Comparison of ENCODE assay signal across 8 mouse cellular contexts in the genomic region with DNA sequence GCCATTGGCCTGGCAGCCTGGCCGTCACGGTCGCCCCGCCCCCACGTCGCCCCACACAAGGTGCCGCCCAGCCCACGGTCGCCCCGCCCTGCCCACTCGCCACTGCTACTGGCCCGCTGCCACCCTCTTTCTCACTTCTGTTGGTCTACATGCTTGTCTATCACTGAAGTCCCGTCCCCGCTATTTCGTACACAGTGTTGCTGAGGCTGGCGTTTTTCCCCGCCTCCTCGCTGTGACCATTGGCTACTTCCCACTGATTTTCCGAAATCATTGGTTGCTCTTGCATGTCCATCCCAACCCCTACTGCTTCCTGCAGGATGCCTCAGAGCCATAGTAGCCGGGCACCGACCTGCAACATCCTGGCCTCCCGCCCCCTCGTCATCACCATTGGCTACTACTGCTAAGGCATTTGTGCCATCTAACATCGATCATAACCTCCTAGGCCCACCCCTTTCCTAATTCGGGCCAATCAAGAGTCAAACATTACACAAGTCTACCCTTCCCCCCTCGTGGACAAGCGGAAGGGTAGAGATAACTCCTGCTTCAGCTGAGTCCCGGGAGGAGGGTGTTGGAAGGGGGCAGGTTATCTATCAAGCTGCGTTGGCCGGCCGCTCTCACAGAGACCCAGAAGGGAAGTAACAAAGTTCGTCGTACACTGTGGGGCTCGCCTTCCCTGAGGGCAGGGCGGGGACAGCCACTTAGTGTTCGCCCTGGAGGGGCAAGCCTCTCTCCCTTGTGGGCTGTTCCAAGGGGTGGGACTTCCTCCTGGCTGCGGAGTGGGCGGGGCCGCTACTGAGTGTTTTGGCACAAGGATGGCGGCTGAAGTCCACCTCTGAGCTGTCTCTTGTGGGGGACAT. TPM values are rescaled to one million over a fixed set of nuclear protein-coding genes. Genes with fewer than 3 reads are reported as not detected.
DNase-seq lines count a peak whose midpoint lies in the region; ATAC-seq and TF ChIP-seq lines count a peak whose summit lies in the region.

No protein-coding gene starts in this region.

- H3K36me3 ChIP-seq in heart, embryonic 12.5 days: peaks cover 15% of the 10 kb centered on the region
- no peaks in the 10 kb centered on the region; the same call in 1 of the 2 replicates for H3K36me3 ChIP-seq in kidney, postnatal 0 days (ENCODE audit: insufficient read depth, low read length)
- H3K36me3 ChIP-seq in liver, embryonic 11.5 days (ENCODE audit: control insufficient read depth, insufficient read depth, low read length): no peaks in the 10 kb centered on the region
- peaks cover 3% of the 10 kb centered on the region; the same call in 1 of the 2 replicates for H3K36me3 ChIP-seq in stomach, embryonic 14.5 days (ENCODE audit: control insufficient read depth, insufficient read depth, low read length)

- under 1% methylated on average over 40 of the region's 40 CpGs for WGBS in heart, embryonic 12.5 days
- WGBS in kidney, postnatal 0 days: under 1% methylated on average over 39 of the region's 40 CpGs
- under 1% methylated on average over 31 of the region's 40 CpGs for WGBS in liver, embryonic 11.5 days
- WGBS in stomach, embryonic 14.5 days: 0% methylated on average over 40 of the region's 40 CpGs

- H3K27me3 ChIP-seq in heart, embryonic 12.5 days (replicated peaks): no peaks in the 10 kb centered on the region
- no peaks in the 10 kb centered on the region for H3K27me3 ChIP-seq in kidney, postnatal 0 days (ENCODE audit: insufficient read depth, low read length)
- H3K27me3 ChIP-seq in liver, embryonic 11.5 days (replicated peaks; ENCODE audit: control insufficient read depth, insufficient read depth, low read length): no peaks in the 10 kb centered on the region
- no peaks in the 10 kb centered on the region for H3K27me3 ChIP-seq in stomach, embryonic 14.5 days (ENCODE audit: control insufficient read depth, insufficient read depth, low read length)

- H3K4me3 ChIP-seq in heart, embryonic 12.5 days: peak overlapping the region; percentile 83
- H3K4me3 ChIP-seq in kidney, postnatal 0 days (replicated peaks; ENCODE audit: low read depth, low read length): peak overlapping the region; percentile 97
- H3K4me3 ChIP-seq in liver, embryonic 11.5 days (ENCODE audit: low read depth, low read length): peak overlapping the region; percentile 93
- peak overlapping the region; percentile 97 for H3K4me3 ChIP-seq in stomach, embryonic 14.5 days (ENCODE audit: low read depth, low read length)

- H3K9ac ChIP-seq in heart, embryonic 12.5 days: peak overlapping the region; percentile 95
- H3K9ac ChIP-seq in kidney, postnatal 0 days (ENCODE audit: low read depth, low read length): peak overlapping the region; percentile 95
- H3K9ac ChIP-seq in liver, embryonic 11.5 days (ENCODE audit: low read depth, low read length): peak overlapping the region; percentile 68
- peak overlapping the region; percentile 75 for H3K9ac ChIP-seq in stomach, embryonic 14.5 days (replicated peaks; ENCODE audit: low read depth, low read length)

- peak overlapping the region; percentile 96 for H3K27ac ChIP-seq in heart, embryonic 12.5 days (ENCODE audit: poor library complexity, severe bottlenecking)
- H3K27ac ChIP-seq in kidney, postnatal 0 days: peak overlapping the region; percentile 95
- peak overlapping the region; percentile 91 for H3K27ac ChIP-seq in liver, embryonic 11.5 days (ENCODE audit: low read depth, low read length)
- H3K27ac ChIP-seq in stomach, embryonic 14.5 days (ENCODE audit: low read length): peak overlapping the region; percentile 84

- H3K4me2 ChIP-seq in heart, embryonic 12.5 days: peak overlapping the region; percentile 78
- H3K4me2 ChIP-seq in kidney, postnatal 0 days (ENCODE audit: low read length): peak overlapping the region; percentile 94
- H3K4me2 ChIP-seq in liver, embryonic 11.5 days: peak overlapping the region; percentile 85
- H3K4me2 ChIP-seq in stomach, embryonic 14.5 days (replicated peaks; ENCODE audit: low read depth, low read length): peak overlapping the region; percentile 61

- H3K4me1 ChIP-seq in heart, embryonic 12.5 days (replicated peaks): peaks cover 28% of the 10 kb centered on the region
- peaks cover 7% of the 10 kb centered on the region for H3K4me1 ChIP-seq in kidney, postnatal 0 days (replicated peaks; ENCODE audit: insufficient read depth, low read length)
- peaks cover 16% of the 10 kb centered on the region for H3K4me1 ChIP-seq in liver, embryonic 11.5 days (replicated peaks; ENCODE audit: control insufficient read depth, insufficient read depth, low read length)
- H3K4me1 ChIP-seq in stomach, embryonic 14.5 days (ENCODE audit: control insufficient read depth, insufficient read depth, low read length): peaks cover 11% of the 10 kb centered on the region

- TF ChIP-seq CTCF in kidney, postnatal 0 days (IDR thresholded peaks at IDR 0.05; ENCODE audit: low read depth): no peak

- peak; percentile 100 for DNase-seq in CD4-positive helper T cell, adult 2 months (ENCODE audit: low read depth, low spot score)
- DNase-seq in brain, embryonic 18.5 days (ENCODE audit: low read depth, low spot score): peak; percentile 100
- peak; percentile 100 for DNase-seq in kidney, postnatal 0 days (ENCODE audit: low spot score)
- peak; percentile 100 for DNase-seq in liver, embryonic 11.5 days (ENCODE audit: low spot score)
- peak; percentile 100 for DNase-seq in naive thymus-derived CD4-positive, alpha-beta T cell, adult 2 months (ENCODE audit: low read depth)

- ATAC-seq in erythroid progenitor cell, adult 5-6 weeks (replicated peaks; ENCODE audit: low FRiP score, poor library complexity, severe bottlenecking): peak; percentile 85
- peak; percentile 96 for ATAC-seq in heart, embryonic 12.5 days (ENCODE audit: insufficient number of reproducible peaks, low FRiP score)
- peak; percentile 98 for ATAC-seq in kidney, postnatal 0 days (replicated peaks; ENCODE audit: low FRiP score, low read depth)
- ATAC-seq in liver, embryonic 11.5 days (replicated peaks; ENCODE audit: low FRiP score): peak; percentile 95
- ATAC-seq in stomach, embryonic 14.5 days (ENCODE audit: insufficient number of reproducible peaks, insufficient read depth, low FRiP score, low read depth): peak; percentile 98

- no peaks in the 10 kb centered on the region for H3K9me3 ChIP-seq in heart, embryonic 12.5 days (replicated peaks)
- no peaks in the 10 kb centered on the region for H3K9me3 ChIP-seq in kidney, postnatal 0 days (replicated peaks; ENCODE audit: low read length)
- no peaks in the 10 kb centered on the region for H3K9me3 ChIP-seq in liver, embryonic 11.5 days (ENCODE audit: control insufficient read depth, low read length)
- H3K9me3 ChIP-seq in stomach, embryonic 14.5 days (ENCODE audit: control insufficient read depth, low read depth, low read length): no peaks in the 10 kb centered on the region

RNA-seq across cellular contexts. Expression of a gene that starts 0.5 kb away (rescaled TPM):
- 2.2 and 2.5 TPM in 2 replicates for total RNA-seq in erythroid progenitor cell, adult 5-6 weeks (2015; ENCODE audit: low replicate concordance)
- total RNA-seq in erythroid progenitor cell, adult 5-6 weeks (2017; ENCODE audit: low replicate concordance): 0.98 and 3.2 TPM in 2 replicates
- polyA plus RNA-seq in heart, embryonic 12.5 days (2016; fragmentation: Nextera tagmentation; extraction: Ambion mirVana): 17.1 and 18.1 TPM in 2 replicates
- 20.4 and 22.1 TPM in 2 replicates for polyA plus RNA-seq in kidney, postnatal 0 days (2015; fragmentation: Nextera tagmentation; extraction: Ambion mirVana)
- 9.9 and 10.7 TPM in 2 replicates for polyA plus RNA-seq in liver, embryonic 11.5 days (2014; fragmentation: Nextera tagmentation; extraction: Ambion mirVana)
- polyA plus RNA-seq in stomach, embryonic 14.5 days (2014; fragmentation: Nextera tagmentation; extraction: Ambion mirVana): 17.0 and 17.2 TPM in 2 replicates

RNA-seq across cellular contexts. Expression of a gene that starts 24.7 kb away (rescaled TPM):
- total RNA-seq in erythroid progenitor cell, adult 5-6 weeks (2015; ENCODE audit: low replicate concordance): 1,618 and 1,746 TPM in 2 replicates
- 1,554 and 1,638 TPM in 2 replicates for total RNA-seq in erythroid progenitor cell, adult 5-6 weeks (2017; ENCODE audit: low replicate concordance)
- 69.8 and 72.1 TPM in 2 replicates for polyA plus RNA-seq in heart, embryonic 12.5 days (2016; fragmentation: Nextera tagmentation; extraction: Ambion mirVana)
- polyA plus RNA-seq in kidney, postnatal 0 days (2015; fragmentation: Nextera tagmentation; extraction: Ambion mirVana): 69.5 and 70.2 TPM in 2 replicates
- 137 and 139 TPM in 2 replicates for polyA plus RNA-seq in liver, embryonic 11.5 days (2014; fragmentation: Nextera tagmentation; extraction: Ambion mirVana)
- polyA plus RNA-seq in stomach, embryonic 14.5 days (2014; fragmentation: Nextera tagmentation; extraction: Ambion mirVana): 59.4 and 59.7 TPM in 2 replicates

RNA-seq across cellular contexts. Expression of a gene that starts 24.7 kb away (rescaled TPM):
- total RNA-seq in erythroid progenitor cell, adult 5-6 weeks (2015; ENCODE audit: low replicate concordance): 13.7 and 13.8 TPM in 2 replicates
- total RNA-seq in erythroid progenitor cell, adult 5-6 weeks (2017; ENCODE audit: low replicate concordance): 13.7 and 18.9 TPM in 2 replicates
- polyA plus RNA-seq in heart, embryonic 12.5 days (2016; fragmentation: Nextera tagmentation; extraction: Ambion mirVana): 0.36 and 1.2 TPM in 2 replicates
- polyA plus RNA-seq in kidney, postnatal 0 days (2015; fragmentation: Nextera tagmentation; extraction: Ambion mirVana): 1.1 and 2.5 TPM in 2 replicates
- polyA plus RNA-seq in liver, embryonic 11.5 days (2014; fragmentation: Nextera tagmentation; extraction: Ambion mirVana): 0.85 and 1.4 TPM in 2 replicates
- 0.72 TPM in 1 of 2 replicates, not detected in the other for polyA plus RNA-seq in stomach, embryonic 14.5 days (2014; fragmentation: Nextera tagmentation; extraction: Ambion mirVana)

RNA-seq across cellular contexts. Expression of a gene that starts 32.4 kb away (rescaled TPM):
- not detected in 2 replicates for total RNA-seq in erythroid progenitor cell, adult 5-6 weeks (2015; ENCODE audit: low replicate concordance)
- not detected in 2 replicates for total RNA-seq in erythroid progenitor cell, adult 5-6 weeks (2017; ENCODE audit: low replicate concordance)
- 0.08 and 0.17 TPM in 2 replicates for polyA plus RNA-seq in heart, embryonic 12.5 days (2016; fragmentation: Nextera tagmentation; extraction: Ambion mirVana)
- polyA plus RNA-seq in kidney, postnatal 0 days (2015; fragmentation: Nextera tagmentation; extraction: Ambion mirVana): 6.8 and 7.2 TPM in 2 replicates
- polyA plus RNA-seq in liver, embryonic 11.5 days (2014; fragmentation: Nextera tagmentation; extraction: Ambion mirVana): 0.68 and 0.85 TPM in 2 replicates
- 0.32 and 0.41 TPM in 2 replicates for polyA plus RNA-seq in stomach, embryonic 14.5 days (2014; fragmentation: Nextera tagmentation; extraction: Ambion mirVana)

RNA-seq across cellular contexts. Expression of a gene that starts 39.4 kb away (rescaled TPM):
- total RNA-seq in erythroid progenitor cell, adult 5-6 weeks (2015; ENCODE audit: low replicate concordance): not detected in 2 replicates
- total RNA-seq in erythroid progenitor cell, adult 5-6 weeks (2017; ENCODE audit: low replicate concordance): 0.26 and 1.7 TPM in 2 replicates
- polyA plus RNA-seq in heart, embryonic 12.5 days (2016; fragmentation: Nextera tagmentation; extraction: Ambion mirVana): 0.19 and 0.40 TPM in 2 replicates
- 0.38 and 0.51 TPM in 2 replicates for polyA plus RNA-seq in kidney, postnatal 0 days (2015; fragmentation: Nextera tagmentation; extraction: Ambion mirVana)
- 2.1 and 2.4 TPM in 2 replicates for polyA plus RNA-seq in liver, embryonic 11.5 days (2014; fragmentation: Nextera tagmentation; extraction: Ambion mirVana)
- polyA plus RNA-seq in stomach, embryonic 14.5 days (2014; fragmentation: Nextera tagmentation; extraction: Ambion mirVana): 0.52 and 0.65 TPM in 2 replicates

Comparison
In these comparisons a context has a peak if more than half of its experiments do, and no peak if none do; other contexts are left out.
1. Peak in every context shown above with its lines: DNase-seq, ATAC-seq, H3K4me3 ChIP-seq and H3K27ac ChIP-seq.